Mouse (Mus musculus) kidney, postnatal 0 days (tissue): ENCODE measurements around the gene Tradd. TPM values are rescaled to one million over a fixed set of nuclear protein-coding genes. Genes with fewer than 3 reads are reported as not detected.

Experiments used
- ATAC-seq: fragments of 200-750 bp; cut with Nextera tagmentation; replicated peaks from 2 replicates; pipeline ENCODE4 v1.8.0; 2017; ENCODE audit warnings: low read depth, moderate number of reproducible peaks, moderate TSS enrichment, moderate library complexity; ENCODE audit not compliant: low FRiP score
- DNase-seq: peaks from one replicate; pipeline ENCODE4 v3.0.0-alpha.2; 2016; ENCODE audit warnings: low spot score
- H3K27ac ChIP-seq: fragments of 300-500 bp; sonication (generic); 2 replicates; pipeline ENCODE4 v1.5.1; 2014; ENCODE audit warnings: mild to moderate bottlenecking
- H3K27me3 ChIP-seq: fragments of 300-500 bp; sonication (generic); 2 replicates; pipeline ENCODE4 v1.6.1; 2014; ENCODE audit warnings: low read length, mixed read lengths; ENCODE audit not compliant: insufficient read depth
- H3K36me3 ChIP-seq: fragments of 300-500 bp; sonication (generic); 2 replicates; pipeline ENCODE4 v1.6.1; 2014; ENCODE audit warnings: low read length, mixed read lengths; ENCODE audit not compliant: insufficient read depth
- H3K4me1 ChIP-seq: fragments of 300-500 bp; sonication (generic); replicated peaks from 2 replicates; pipeline ENCODE4 v1.6.1; 2014; ENCODE audit warnings: antibody characterized with exemption, low read length, mixed read lengths; ENCODE audit not compliant: insufficient read depth
- H3K4me2 ChIP-seq: fragments of 300-500 bp; sonication (generic); 2 replicates; pipeline ENCODE4 v1.6.1; 2014; ENCODE audit warnings: mild to moderate bottlenecking, low read length, moderate library complexity, mixed read lengths
- H3K4me3 ChIP-seq: fragments of 300-500 bp; sonication (generic); replicated peaks from 2 replicates; pipeline ENCODE4 v1.5.1; 2014; ENCODE audit warnings: low read depth, low read length
- H3K9ac ChIP-seq: fragments of 300-500 bp; sonication (generic); 2 replicates; pipeline ENCODE4 v1.6.1; 2014; ENCODE audit warnings: low read depth, low read length
- H3K9me3 ChIP-seq: fragments of 300-500 bp; sonication (generic); replicated peaks from 2 replicates; pipeline ENCODE4 v1.6.1; 2016; ENCODE audit warnings: low read length, inconsistent platforms, mixed read lengths
- CTCF ChIP-seq: IDR thresholded peaks from 2 replicates; pipeline ENCODE4 v1.5.1; 2016; ENCODE audit warnings: antibody characterized with exemption, low read depth, mild to moderate bottlenecking, moderate library complexity
- WGBS: fragments of 180-500 bp; shearing (Covaris S2); extraction: QIAGEN DNeasy Blood & Tissue Kit; methylation state at CpG from one replicate; pipeline ENCODE4 v1.1.7; 2014; 5-methylcytosine and 5-hydroxymethylcytosine counted together
- polyA plus RNA-seq: library from polyadenylated mRNA; unstranded; fragments of >200 nt; fragmentation: Nextera tagmentation; extraction: Ambion mirVana; gene quantifications from 2 replicates; pipeline ENCODE4 v1.2.1, GENCODE M21; 2015

Gene Tradd
- polyA plus RNA-seq, 1 experiment from 2014 or later = 21.8 TPM

- H3K4me3 ChIP-seq = no peak overlapping the region
- ATAC-seq = no peak
- H3K9ac ChIP-seq = no peak overlapping the region
- 0 out of 2 replicates have a peak, but pooled peaks cover 10% of the 10 kb centered on the region for H3K27me3 ChIP-seq
- H3K4me1 ChIP-seq = peaks cover 12% of the 10 kb centered on the region; the same call in 1 of the 2 replicates
- no peak overlapping the region for H3K27ac ChIP-seq
- no peaks in the 10 kb centered on the region for H3K9me3 ChIP-seq
- no peak for TF ChIP-seq CTCF
- H3K36me3 ChIP-seq = no peaks in the 10 kb centered on the region
- no peak for DNase-seq
- 87% methylated on average over 12 of the region's 12 CpGs for WGBS
- H3K4me2 ChIP-seq = no peak overlapping the region
Measured at GRCm38 (mm10) chr8:105261326-105261980, 3.0 kb downstream of the Tradd start.

- Histone ChIP-seq H3K27ac (no peak overlapping the region), H3K4me1 (peaks cover 12% of the 10 kb centered on the region; the same call in 1 of the 2 replicates), H3K4me3 (no peak overlapping the region), H3K9me3 (no peaks in the 10 kb centered on the region), H3K4me2 (no peak overlapping the region), H3K9ac (no peak overlapping the region), H3K36me3 (no peaks in the 10 kb centered on the region), H3K27me3 (0 out of 2 replicates have a peak, but pooled peaks cover 8% of the 10 kb centered on the region)
- ATAC-seq (no peak), DNase-seq (no peak)
- no peak for TF ChIP-seq CTCF
- WGBS = 71% methylated on average over 7 of the region's 7 CpGs
Measured at GRCm38 (mm10) chr8:105260371-105261099, 3.9 kb downstream of the Tradd start.

GRCm38 (mm10) chr8:105259721-105260320 is 4.6 kb downstream of the Tradd start:
- Histone ChIP-seq H3K9ac (0 out of 2 replicates have a peak overlapping the region, but pooled peaks have one; percentile 28), H3K27me3 (0 out of 2 replicates have a peak, but pooled peaks cover 8% of the 10 kb centered on the region), H3K4me1 (peaks cover 13% of the 10 kb centered on the region; the same call in 1 of the 2 replicates), H3K27ac (no peak overlapping the region), H3K9me3 (no peaks in the 10 kb centered on the region), H3K4me3 (peak overlapping the region; percentile 29), H3K36me3 (no peaks in the 10 kb centered on the region), H3K4me2 (peak overlapping the region; percentile 66)
- TF ChIP-seq CTCF = peak; percentile 97
- DNase-seq (peak; percentile 71), ATAC-seq (peak; percentile 25; the same call in 1 of the 2 replicates)
- 4% methylated on average over 30 of the region's 30 CpGs for WGBS

GRCm38 (mm10) chr8:105258911-105259720 is 5.3 kb downstream of the Tradd start:
- H3K27me3 ChIP-seq = 0 out of 2 replicates have a peak, but pooled peaks cover 8% of the 10 kb centered on the region
- WGBS = 5% methylated on average over 55 of the region's 55 CpGs
- peak; percentile 58 for DNase-seq

GRCm38 (mm10) chr8:105257318-105258114 is 6.9 kb downstream of the Tradd start:
- ATAC-seq (no peak), DNase-seq (no peak)
- Histone ChIP-seq H3K27me3 (0 out of 2 replicates have a peak, but pooled peaks cover 8% of the 10 kb centered on the region), H3K4me3 (no peak overlapping the region), H3K4me1 (peaks cover 18% of the 10 kb centered on the region; the same call in 1 of the 2 replicates), H3K9ac (no peak overlapping the region), H3K4me2 (no peak overlapping the region), H3K27ac (no peak overlapping the region), H3K36me3 (no peaks in the 10 kb centered on the region), H3K9me3 (no peaks in the 10 kb centered on the region)
- WGBS = 76% methylated on average over 7 of the region's 7 CpGs
- TF ChIP-seq CTCF = no peak

More at GRCm38 (mm10) chr8:105258911-105259720, 5.3 kb downstream of the Tradd start:
- Histone ChIP-seq H3K9me3 (no peaks in the 10 kb centered on the region), H3K4me1 (peaks cover 15% of the 10 kb centered on the region; the same call in 1 of the 2 replicates), H3K4me2 (peak overlapping the region; percentile 66), H3K4me3 (peak overlapping the region; percentile 29), H3K36me3 (no peaks in the 10 kb centered on the region), H3K27ac (no peak overlapping the region), H3K9ac (peak overlapping the region; percentile 28; the same call in 1 of the 2 replicates)
- peak; percentile 9; the same call in 1 of the 2 replicates for ATAC-seq
- TF ChIP-seq CTCF = peak; percentile 30; the same call in 1 of the 2 replicates
